Mouse (Mus musculus) T-helper 17 cell (primary cell): ENCODE results near the gene Pik3r1.

Experiments
- in situ Hi-C, 2 experiments: fragments of 300-600 bp; cut with MboI, MseI; formaldehyde crosslinking; loops; 1 replicate in 1 of 2; 2 replicates in 1 of 2; pipeline ENCODE4 v1.15.1; 2025; ENCODE audit warnings: high pct_unique_total_duplicates in 2 of 2

Pik3r1 gene

GRCm38 (mm10) chr13:101739732-101740381 lies 28.2 kb downstream of the Pik3r1 start:
- in situ Hi-C loops, result no loop called here

GRCm38 (mm10) chr13:101738769-101739168 lies 29.2 kb downstream of the Pik3r1 start:
- in situ Hi-C loops, result no loop called here

- in situ Hi-C loops, result no loop called here
Observed at GRCm38 (mm10) chr13:101736521-101737387, 31.3 kb downstream of the Pik3r1 start.

- in situ Hi-C loops, result no loop called here
Observed at GRCm38 (mm10) chr13:101735364-101736120, 32.5 kb downstream of the Pik3r1 start.

- in situ Hi-C loops, result no loop called here
Observed at GRCm38 (mm10) chr13:101734227-101734626, 33.8 kb downstream of the Pik3r1 start.

- in situ Hi-C loops, result no loop called here
Observed at GRCm38 (mm10) chr13:101732675-101733074, 35.3 kb downstream of the Pik3r1 start.

GRCm38 (mm10) chr13:101731777-101732176 lies 36.2 kb downstream of the Pik3r1 start:
- in situ Hi-C loops, result no loop called here

- in situ Hi-C loops, result no loop called here
Observed at GRCm38 (mm10) chr13:101730351-101730750, 37.7 kb downstream of the Pik3r1 start.

- in situ Hi-C loops, result loop anchor here (5.0 to 10.0 kb wide), 3 partner anchors 665 to 913 kb away; no protein-coding TSS in a partner anchor
Observed at GRCm38 (mm10) chr13:101729248-101730055, 38.6 kb downstream of the Pik3r1 start.

GRCm38 (mm10) chr13:101728816-101729215 lies 39.2 kb downstream of the Pik3r1 start:
- in situ Hi-C loops, result loop anchor here (5.0 to 10.0 kb wide), 3 partner anchors 666 to 913 kb away; no protein-coding TSS in a partner anchor

- in situ Hi-C loops, result loop anchor here (5.0 to 10.0 kb wide), 3 partner anchors 667 to 914 kb away; no protein-coding TSS in a partner anchor
Observed at GRCm38 (mm10) chr13:101728300-101728699, 39.7 kb downstream of the Pik3r1 start.

- in situ Hi-C loops, result loop anchor here (5.0 to 10.0 kb wide), 3 partner anchors 667 to 914 kb away; no protein-coding TSS in a partner anchor
Observed at GRCm38 (mm10) chr13:101727837-101728236, 40.2 kb downstream of the Pik3r1 start.

GRCm38 (mm10) chr13:101726922-101727321 lies 41.1 kb downstream of the Pik3r1 start:
- in situ Hi-C loops, result loop anchor here (5.0 to 10.0 kb wide), 3 partner anchors 668 to 915 kb away; no protein-coding TSS in a partner anchor

GRCm38 (mm10) chr13:101721901-101722595 lies 46.0 kb downstream of the Pik3r1 start:
- in situ Hi-C loops, result loop anchor here (10.0 to 25.0 kb wide), 3 partner anchors 673 to 860 kb away; no protein-coding TSS in a partner anchor

- in situ Hi-C loops, result loop anchor here (10.0 to 25.0 kb wide), 3 partner anchors 674 to 859 kb away; no protein-coding TSS in a partner anchor
Observed at GRCm38 (mm10) chr13:101721154-101721553, 46.9 kb downstream of the Pik3r1 start.

GRCm38 (mm10) chr13:101719312-101719870 lies 48.6 kb downstream of the Pik3r1 start:
- in situ Hi-C loops, result loop anchor here in 1 of 2 experiments (5.0 to 25.0 kb wide), 2 partner anchors 857 to 928 kb away; no protein-coding TSS in a partner anchor

GRCm38 (mm10) chr13:101718744-101719143 lies 49.3 kb downstream of the Pik3r1 start:
- in situ Hi-C loops, result loop anchor here in 1 of 2 experiments (5.0 to 25.0 kb wide), 2 partner anchors 856 to 929 kb away; no protein-coding TSS in a partner anchor

- in situ Hi-C loops, result loop anchor here in 1 of 2 experiments (5.0 to 25.0 kb wide), 2 partner anchors 856 to 929 kb away; no protein-coding TSS in a partner anchor
Observed at GRCm38 (mm10) chr13:101717836-101718235, 50.2 kb downstream of the Pik3r1 start.
